Mouse (Mus musculus) myocyte (in vitro differentiated cells): Measurements from ENCODE around the gene Mrps26.

Experiments
- CEBPB ChIP-seq: IDR thresholded peaks from 2 replicates; pipeline ENCODE4 v1.6.1; 2011; ENCODE audit warnings: mild to moderate bottlenecking, moderate library complexity; ENCODE audit not compliant: poor library complexity, insufficient read depth, severe bottlenecking
- E2F4 ChIP-seq: IDR thresholded peaks from one replicate; pipeline ENCODE4 v1.6.1; 2011; ENCODE audit warnings: mild to moderate bottlenecking, control low read depth, moderate library complexity; ENCODE audit not compliant: insufficient read depth
- MAX ChIP-seq: IDR thresholded peaks from one replicate; pipeline ENCODE4 v1.6.1; 2011; ENCODE audit warnings: low read depth, mild to moderate bottlenecking, control low read depth
- MYOD1 ChIP-seq, 3 experiments: IDR thresholded peaks; one replicate each; pipeline ENCODE4 v1.6.1; 2011; ENCODE audit warnings: control low read depth in 2 of 3, low read depth in 2 of 3, mild to moderate bottlenecking in 2 of 3, moderate library complexity in 1 of 3; ENCODE audit not compliant: insufficient read length in 2 of 3, control insufficient read depth in 1 of 3
- MYOG ChIP-seq, 3 experiments: IDR thresholded peaks; one replicate each; pipeline ENCODE4 v1.6.1; 2011; ENCODE audit warnings: control low read depth in 2 of 3, low read depth in 2 of 3, mild to moderate bottlenecking in 2 of 3; ENCODE audit not compliant: insufficient read length in 2 of 3, control insufficient read depth in 1 of 3, insufficient read depth in 1 of 3
- POLR2A ChIP-seq: IDR thresholded peaks from one replicate; pipeline ENCODE4 v1.6.1; 2011; ENCODE audit warnings: low read depth, mild to moderate bottlenecking, control low read depth, moderate library complexity; ENCODE audit not compliant: insufficient read length
- POLR2AphosphoS2 ChIP-seq: IDR thresholded peaks from one replicate; pipeline ENCODE4 v1.6.1; 2011; ENCODE audit warnings: low read depth, control low read depth; ENCODE audit not compliant: insufficient read length
- REST ChIP-seq: IDR thresholded peaks from one replicate; pipeline ENCODE4 v1.6.1; 2011; ENCODE audit warnings: mild to moderate bottlenecking, control low read depth, moderate library complexity; ENCODE audit not compliant: insufficient read depth, insufficient read length
- TCF12 ChIP-seq: IDR thresholded peaks from one replicate; pipeline ENCODE4 v1.6.1; 2011; ENCODE audit warnings: mild to moderate bottlenecking, control low read depth; ENCODE audit not compliant: poor library complexity, insufficient read depth, severe bottlenecking
- TCF3 ChIP-seq: IDR thresholded peaks from one replicate; pipeline ENCODE4 v1.6.1; 2011; ENCODE audit warnings: low read depth, control low read depth; ENCODE audit not compliant: insufficient read length
- USF1 ChIP-seq: IDR thresholded peaks from one replicate; pipeline ENCODE4 v1.6.1; 2011; ENCODE audit warnings: low read depth, mild to moderate bottlenecking, control low read depth, moderate library complexity

GRCm38 (mm10) chr2:130546957-130547356 lies 16.6 kb upstream of the Mrps26 start:
- no peak for TF ChIP-seq POLR2AphosphoS2
- no peak for TF ChIP-seq POLR2A
- TF ChIP-seq TCF12 = no peak
- no peak for TF ChIP-seq MAX
- TF ChIP-seq TCF3 = no peak
- TF ChIP-seq USF1 = no peak
- TF ChIP-seq E2F4 = no peak
- no peak for TF ChIP-seq MYOG (IDR thresholded peaks at IDR 0.05; ENCODE audit: control insufficient read depth in 1 of 3, insufficient read depth in 1 of 3, insufficient read length in 2 of 3, low read depth in 2 of 3)
- no peak for TF ChIP-seq MYOD1 (IDR thresholded peaks at IDR 0.05; ENCODE audit: control insufficient read depth in 1 of 3, insufficient read length in 2 of 3, low read depth in 2 of 3)
- TF ChIP-seq CEBPB = no peak
- no peak for TF ChIP-seq REST
